Mouse (Mus musculus) heart, adult 2 months (tissue): Measurements from ENCODE around the gene Stip1. TPM values are rescaled to one million over a fixed set of nuclear protein-coding genes. Genes with fewer than 3 reads are reported as not detected.

Experiments
- DNase-seq, 2 experiments: peaks; one replicate each; pipeline ENCODE4 v3.0.0; 2021
- H3K27ac ChIP-seq: fragments of 200-600 bp; 2 replicates; pipeline ENCODE4 v1.8.1; 2022
- H3K27me3 ChIP-seq: fragments of 200-500 bp; 2 replicates; pipeline ENCODE4 v1.6.1; 2012; ENCODE audit warnings: mild to moderate bottlenecking, low read length, inconsistent platforms, mixed read lengths; ENCODE audit not compliant: control insufficient read depth, insufficient read depth
- H3K36me3 ChIP-seq: fragments of 200-500 bp; 2 replicates; pipeline ENCODE4 v1.6.1; 2012; ENCODE audit warnings: low read length, inconsistent platforms; ENCODE audit not compliant: control insufficient read depth, insufficient read depth
- H3K4me1 ChIP-seq: fragments of 200-500 bp; 2 replicates; pipeline ENCODE4 v1.6.1; 2011; ENCODE audit warnings: low read length; ENCODE audit not compliant: control insufficient read depth, insufficient read depth
- H3K4me3 ChIP-seq: fragments of 200-600 bp; 2 replicates; pipeline ENCODE4 v1.8.1; 2022
- H3K79me2 ChIP-seq: fragments of 200-500 bp; replicated peaks from 2 replicates; pipeline ENCODE4 v1.6.1; 2012; ENCODE audit warnings: mild to moderate bottlenecking, inconsistent platforms, low read length, moderate library complexity, mixed read lengths; ENCODE audit not compliant: control insufficient read depth, insufficient read depth
- H3K9ac ChIP-seq: fragments of 200-500 bp; 2 replicates; pipeline ENCODE4 v1.6.1; 2012; ENCODE audit warnings: low read depth, mild to moderate bottlenecking, control low read depth, inconsistent platforms, low read length, mixed read lengths
- CTCF ChIP-seq: fragments of 200-600 bp; IDR thresholded peaks from 2 replicates; pipeline ENCODE4 v1.8.1; 2022; ENCODE audit warnings: antibody characterized with exemption, mild to moderate bottlenecking, moderate library complexity
- EP300 ChIP-seq: fragments of 200-500 bp; IDR thresholded peaks from 2 replicates; pipeline ENCODE4 v1.6.1; 2011; ENCODE audit warnings: low read depth, low read length, control low read depth; ENCODE audit not compliant: insufficient read depth
- POLR2A ChIP-seq: fragments of 200-500 bp; IDR thresholded peaks from 2 replicates; pipeline ENCODE4 v1.6.1; 2011; ENCODE audit warnings: mild to moderate bottlenecking, low read depth, low read length, control low read depth; ENCODE audit not compliant: insufficient read depth
- WGBS: fragments of 180-500 bp; shearing (Covaris S2); methylation state at CpG from one replicate; pipeline ENCODE4 v1.1.7; 2018; 5-methylcytosine and 5-hydroxymethylcytosine counted together
- intact Hi-C: fragments of 180-260 bp; cut with DNase I; formaldehyde crosslinking; loops from one replicate; pipeline ENCODE4 v1.15.1; 2025
- polyA plus RNA-seq: library from polyadenylated mRNA; depleted of rRNA; stranded (reverse); fragments of >200 nt; gene quantifications from 2 replicates; pipeline ENCODE4 v1.2.3, GENCODE M21; 2012
- total RNA-seq, 2 experiments: library from RNA; stranded (reverse); gene quantifications; 2 replicates each; pipeline ENCODE4 v1.2.3; 2021

Gene Stip1
- total and polyA plus RNA-seq, 3 experiments: 49.9 to 121 (median 117) TPM

- H3K27ac ChIP-seq: no peak overlapping the region; the same call in 1 of the 2 replicates
- 51% methylated on average over 12 of the region's 12 CpGs for WGBS
- intact Hi-C loops: no loop called here
- H3K9ac ChIP-seq: no peak overlapping the region
- H3K4me1 ChIP-seq: no peaks in the 10 kb centered on the region; the same call in 1 of the 2 replicates
- no peak overlapping the region for H3K4me3 ChIP-seq
- DNase-seq: peak; percentile 23 to 45
- H3K79me2 ChIP-seq: no peaks in the 10 kb centered on the region
- no peaks in the 10 kb centered on the region for H3K36me3 ChIP-seq
- H3K27me3 ChIP-seq: no peaks in the 10 kb centered on the region
- no peak for TF ChIP-seq EP300
- no peak for TF ChIP-seq POLR2A
- no peak for TF ChIP-seq CTCF
These were observed 22.0 kb downstream of the Stip1 start for GRCm38 (mm10) chr19:7017541-7018457.

- intact Hi-C loops: no loop called here
- Histone ChIP-seq H3K9ac (no peak overlapping the region), H3K4me3 (no peak overlapping the region), H3K4me1 (no peaks in the 10 kb centered on the region), H3K27ac (no peak overlapping the region), H3K79me2 (no peaks in the 10 kb centered on the region), H3K27me3 (no peaks in the 10 kb centered on the region), H3K36me3 (no peaks in the 10 kb centered on the region)
- WGBS: 86% methylated on average over 20 of the region's 20 CpGs
- TF ChIP-seq EP300: no peak
- no peak for TF ChIP-seq CTCF
- no peak for TF ChIP-seq POLR2A
- DNase-seq: no peak
These were observed 25.2 kb downstream of the Stip1 start for GRCm38 (mm10) chr19:7014481-7015135.

GRCm38 (mm10) chr19:7013984-7014383 is 25.8 kb downstream of the Stip1 start:
- DNase-seq: no peak
- intact Hi-C loops: no loop called here
- no peaks in the 10 kb centered on the region for H3K27me3 ChIP-seq
- H3K9ac ChIP-seq: no peak overlapping the region
- H3K79me2 ChIP-seq: no peaks in the 10 kb centered on the region
- TF ChIP-seq EP300 (no peak), CTCF (no peak), POLR2A (no peak)
- no peaks in the 10 kb centered on the region for H3K4me1 ChIP-seq
- no peak overlapping the region for H3K4me3 ChIP-seq
- H3K36me3 ChIP-seq: no peaks in the 10 kb centered on the region
- H3K27ac ChIP-seq: no peak overlapping the region
- 91% methylated on average over 9 of the region's 9 CpGs for WGBS

- DNase-seq: no peak
These were observed 27.3 kb downstream of the Stip1 start for GRCm38 (mm10) chr19:7012426-7012825.

GRCm38 (mm10) chr19:7006892-7007593 is 32.7 kb downstream of the Stip1 start:
- Histone ChIP-seq H3K27ac (no peak overlapping the region), H3K4me3 (no peak overlapping the region), H3K27me3 (no peaks in the 10 kb centered on the region), H3K79me2 (no peaks in the 10 kb centered on the region), H3K36me3 (no peaks in the 10 kb centered on the region), H3K9ac (no peak overlapping the region), H3K4me1 (peaks cover 5% of the 10 kb centered on the region; the same call in 1 of the 2 replicates)
- 81% methylated on average over 9 of the region's 9 CpGs for WGBS
- intact Hi-C loops: no loop called here
- no peak for TF ChIP-seq CTCF
- no peak for TF ChIP-seq POLR2A
- TF ChIP-seq EP300: no peak
- no peak for DNase-seq

More at GRCm38 (mm10) chr19:7012426-7012825, 27.3 kb downstream of the Stip1 start:
- Histone ChIP-seq H3K36me3 (no peaks in the 10 kb centered on the region), H3K27ac (no peak overlapping the region), H3K27me3 (no peaks in the 10 kb centered on the region), H3K79me2 (no peaks in the 10 kb centered on the region), H3K4me3 (no peak overlapping the region), H3K4me1 (no peaks in the 10 kb centered on the region), H3K9ac (no peak overlapping the region)
- TF ChIP-seq CTCF (no peak), EP300 (no peak), POLR2A (no peak)
- 88% methylated on average over 4 of the region's 4 CpGs for WGBS
- intact Hi-C loops: no loop called here
